Mouse (Mus musculus): ENCODE measurements at regions not wholly inside any gene's neighbourhood (a gene's known extent, or its start where the extent isn't known, plus 50 kb on each side); places are given as distances from the start of the nearest gene placed in this dataset.

DNA sequence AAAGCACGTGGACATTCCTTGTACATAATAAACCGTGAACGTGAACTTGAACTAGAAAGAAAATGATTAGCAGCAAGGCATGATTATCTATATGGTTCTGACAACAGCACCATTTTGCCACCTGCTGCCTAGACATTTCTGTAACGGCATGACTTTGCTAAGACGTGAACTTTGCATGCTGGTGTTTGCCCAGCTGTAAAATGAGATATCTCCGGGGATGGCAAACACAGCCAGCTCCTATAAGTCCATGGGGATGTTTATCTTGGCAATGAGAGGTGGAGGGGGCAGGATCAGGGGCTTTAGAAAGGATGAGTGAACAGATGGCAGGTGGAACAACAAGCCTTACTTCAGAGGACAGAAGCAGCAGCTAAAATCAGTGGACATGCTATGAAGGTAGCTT is 522.9 kb upstream of the Castor2 start:
- Histone ChIP-seq H3K36me3 (no peaks in the 10 kb centered on the region), H3K4me3 (no peak overlapping the region), H3K9ac (no peak overlapping the region), H3K4me1 (no peaks in the 10 kb centered on the region), H3K27me3 (replicated peaks) (no peaks in the 10 kb centered on the region), H3K4me2 (no peak overlapping the region), H3K9me3 (replicated peaks) (peaks cover 4% of the 10 kb centered on the region; the same call in 1 of the 2 replicates), H3K27ac (no peak overlapping the region)
- ATAC-seq: no peak
- WGBS (ENCODE audit: insufficient replicate concordance): 66% methylated on average over 6 of the region's 6 CpGs

- H3K36me3 ChIP-seq: no peaks in the 10 kb centered on the region
- no peaks in the 10 kb centered on the region for H3K27me3 ChIP-seq (replicated peaks)
- no peaks in the 10 kb centered on the region; the same call in 1 of the 2 replicates for H3K9me3 ChIP-seq (replicated peaks)
- ATAC-seq: no peak
- WGBS (ENCODE audit: insufficient replicate concordance): 57% methylated on average over 2 of the region's 2 CpGs
- H3K4me3 ChIP-seq: no peak overlapping the region
- H3K4me2 ChIP-seq: no peak overlapping the region
- H3K27ac ChIP-seq: no peak overlapping the region
- no peak overlapping the region for H3K9ac ChIP-seq
- H3K4me1 ChIP-seq: no peaks in the 10 kb centered on the region
These were observed 530.4 kb upstream of the Castor2 start for GRCm38 (mm10) chr5:133569096-133569495.

- H3K4me2 ChIP-seq: no peak overlapping the region
- no peak overlapping the region for H3K27ac ChIP-seq
- H3K4me1 ChIP-seq: no peaks in the 10 kb centered on the region
- H3K27me3 ChIP-seq (replicated peaks): no peaks in the 10 kb centered on the region
- WGBS (ENCODE audit: insufficient replicate concordance): 50% methylated on average over 4 of the region's 4 CpGs
- no peak overlapping the region for H3K4me3 ChIP-seq
- H3K9me3 ChIP-seq (replicated peaks): no peaks in the 10 kb centered on the region; the same call in 1 of the 2 replicates
- H3K36me3 ChIP-seq: no peaks in the 10 kb centered on the region
- H3K9ac ChIP-seq: no peak overlapping the region
- ATAC-seq: no peak
These were observed 533.0 kb upstream of the Castor2 start for GRCm38 (mm10) chr5:133566506-133566905.

GRCm38 (mm10) chr5:133550657-133551056 is 548.9 kb upstream of the Castor2 start:
- no peak for ATAC-seq
- Histone ChIP-seq H3K9me3 (replicated peaks) (peaks cover 6% of the 10 kb centered on the region; the same call in 1 of the 2 replicates), H3K36me3 (no peaks in the 10 kb centered on the region), H3K4me2 (no peak overlapping the region), H3K27me3 (replicated peaks) (no peaks in the 10 kb centered on the region), H3K4me3 (no peak overlapping the region), H3K4me1 (no peaks in the 10 kb centered on the region), H3K9ac (no peak overlapping the region), H3K27ac (no peak overlapping the region)
- 71% methylated on average over 7 of the region's 7 CpGs for WGBS (ENCODE audit: insufficient replicate concordance)

GRCm38 (mm10) chr5:133542217-133542616 is 557.3 kb upstream of the Castor2 start:
- no peak overlapping the region for H3K9ac ChIP-seq
- H3K9me3 ChIP-seq (replicated peaks): peaks cover 6% of the 10 kb centered on the region; the same call in 1 of the 2 replicates
- no peak overlapping the region for H3K4me3 ChIP-seq
- no peak for ATAC-seq
- H3K36me3 ChIP-seq: no peaks in the 10 kb centered on the region
- no peaks in the 10 kb centered on the region for H3K4me1 ChIP-seq
- H3K27me3 ChIP-seq (replicated peaks): no peaks in the 10 kb centered on the region
- no peak overlapping the region for H3K27ac ChIP-seq
- H3K4me2 ChIP-seq: no peak overlapping the region

DNA sequence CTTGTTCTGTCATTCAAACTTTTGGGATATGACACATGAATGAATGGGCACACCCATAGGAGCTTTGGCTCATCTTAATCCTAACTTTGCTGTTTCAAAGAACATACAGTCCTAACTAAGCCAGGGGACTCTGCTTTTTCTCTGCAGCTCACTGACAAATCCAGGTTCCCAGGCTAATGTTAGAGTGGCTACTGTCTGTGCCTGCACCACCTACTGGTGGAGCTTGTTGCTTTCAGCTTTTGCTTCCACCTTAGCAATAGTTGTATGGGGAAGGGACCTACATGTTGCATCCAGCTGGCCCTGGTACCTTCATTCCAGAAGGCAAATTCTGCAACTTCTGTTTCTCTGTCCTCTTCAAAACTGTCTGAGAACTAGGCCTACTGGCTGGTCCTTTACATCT is 566.8 kb upstream of the Castor2 start:
- H3K27me3 ChIP-seq (replicated peaks): no peaks in the 10 kb centered on the region
- H3K27ac ChIP-seq: no peak overlapping the region

DNA sequence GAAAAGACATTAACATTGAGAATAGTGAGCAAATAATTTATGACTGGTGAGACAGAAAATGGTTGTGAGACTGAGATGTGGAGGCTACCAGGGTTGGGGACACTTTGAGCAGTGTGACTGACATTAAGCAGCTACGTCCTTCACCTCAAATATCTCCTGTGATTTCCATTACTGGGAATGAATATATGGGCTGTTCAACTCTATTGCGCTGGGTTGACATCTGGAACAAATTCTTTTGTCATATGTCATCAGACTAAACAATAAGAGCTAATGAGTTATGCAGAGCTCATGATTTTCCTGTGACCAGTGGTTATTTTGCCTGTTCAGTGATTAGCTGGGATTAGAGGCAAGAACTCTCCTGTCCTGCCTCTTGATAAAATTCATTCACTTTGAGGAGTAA is 593.9 kb upstream of the Castor2 start:
- H3K27me3 ChIP-seq (replicated peaks): no peaks in the 10 kb centered on the region
- no peaks in the 10 kb centered on the region for H3K9me3 ChIP-seq (replicated peaks)
- no peaks in the 10 kb centered on the region for H3K36me3 ChIP-seq
- H3K4me1 ChIP-seq: no peaks in the 10 kb centered on the region
- WGBS (ENCODE audit: insufficient replicate concordance): 51% methylated on average over 2 of the region's 2 CpGs
- ATAC-seq: no peak
- H3K9ac ChIP-seq: no peak overlapping the region
- no peak overlapping the region for H3K4me2 ChIP-seq
- H3K27ac ChIP-seq: no peak overlapping the region
- H3K4me3 ChIP-seq: no peak overlapping the region

More for the DNA sequence above, 566.8 kb upstream of the Castor2 start:
- Histone ChIP-seq H3K9ac (no peak overlapping the region), H3K36me3 (no peaks in the 10 kb centered on the region), H3K4me3 (no peak overlapping the region), H3K9me3 (replicated peaks) (no peaks in the 10 kb centered on the region), H3K4me2 (no peak overlapping the region), H3K4me1 (no peaks in the 10 kb centered on the region)
- ATAC-seq: no peak

DNA sequence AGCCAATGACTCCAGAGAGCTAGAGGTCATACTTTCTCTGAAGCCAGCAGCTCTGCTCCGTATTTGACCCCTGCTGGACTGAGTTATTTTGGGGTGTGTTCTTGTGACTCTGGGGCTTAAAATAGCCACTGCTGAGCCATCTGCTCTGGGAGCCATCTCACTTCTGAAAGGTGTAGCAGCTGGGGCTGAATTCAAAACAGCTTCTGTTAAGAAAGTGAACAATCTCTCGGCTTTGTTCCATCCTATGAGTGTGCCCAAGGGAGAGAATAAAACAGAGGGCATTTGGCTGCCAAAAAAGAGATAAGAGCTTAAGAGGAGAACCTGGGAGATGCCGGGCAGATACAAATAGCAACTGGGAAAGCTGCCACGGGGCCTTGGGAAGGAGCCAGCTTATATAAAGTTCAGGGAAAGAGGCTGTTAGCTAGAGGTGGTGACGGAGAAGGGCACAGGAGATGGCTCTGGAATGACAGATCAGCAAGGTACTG is 611.7 kb upstream of the Castor2 start:
- no peak for ATAC-seq
- H3K9ac ChIP-seq: no peak overlapping the region
- no peak overlapping the region for H3K4me3 ChIP-seq
- H3K4me1 ChIP-seq: no peaks in the 10 kb centered on the region
- no peak overlapping the region for H3K27ac ChIP-seq
- WGBS (ENCODE audit: insufficient replicate concordance): 33% methylated on average over 5 of the region's 5 CpGs
- H3K4me2 ChIP-seq: no peak overlapping the region
- H3K27me3 ChIP-seq (replicated peaks): no peaks in the 10 kb centered on the region
- H3K9me3 ChIP-seq (replicated peaks): no peaks in the 10 kb centered on the region; the same call in 1 of the 2 replicates
- H3K36me3 ChIP-seq: no peaks in the 10 kb centered on the region

- Histone ChIP-seq H3K4me1 (no peaks in the 10 kb centered on the region), H3K4me3 (no peak overlapping the region), H3K9me3 (replicated peaks) (no peaks in the 10 kb centered on the region), H3K9ac (no peak overlapping the region), H3K27ac (no peak overlapping the region), H3K4me2 (no peak overlapping the region), H3K27me3 (replicated peaks) (no peaks in the 10 kb centered on the region), H3K36me3 (no peaks in the 10 kb centered on the region)
- 67% methylated on average over 14 of the region's 14 CpGs for WGBS (ENCODE audit: insufficient replicate concordance)
- no peak for ATAC-seq
These were observed 617.0 kb upstream of the Castor2 start for GRCm38 (mm10) chr5:133482291-133483086.

- 69% methylated on average over 6 of the region's 6 CpGs for WGBS (ENCODE audit: insufficient replicate concordance)
- Histone ChIP-seq H3K27me3 (replicated peaks) (no peaks in the 10 kb centered on the region), H3K4me2 (no peak overlapping the region), H3K36me3 (no peaks in the 10 kb centered on the region), H3K4me1 (no peaks in the 10 kb centered on the region), H3K9me3 (replicated peaks) (no peaks in the 10 kb centered on the region), H3K4me3 (no peak overlapping the region), H3K27ac (no peak overlapping the region), H3K9ac (no peak overlapping the region)
- ATAC-seq: no peak
These were observed 620.3 kb upstream of the Castor2 start for GRCm38 (mm10) chr5:133479205-133479604.

GRCm38 (mm10) chr5:133453349-133454049 is 646.0 kb upstream of the Castor2 start:
- Histone ChIP-seq H3K27me3 (replicated peaks) (no peaks in the 10 kb centered on the region), H3K9ac (no peak overlapping the region), H3K4me3 (no peak overlapping the region), H3K4me2 (no peak overlapping the region), H3K36me3 (no peaks in the 10 kb centered on the region), H3K27ac (no peak overlapping the region), H3K9me3 (replicated peaks) (peaks cover 6% of the 10 kb centered on the region; the same call in 1 of the 2 replicates), H3K4me1 (no peaks in the 10 kb centered on the region)
- no peak for ATAC-seq
- WGBS (ENCODE audit: insufficient replicate concordance): 59% methylated on average over 7 of the region's 7 CpGs

DNA sequence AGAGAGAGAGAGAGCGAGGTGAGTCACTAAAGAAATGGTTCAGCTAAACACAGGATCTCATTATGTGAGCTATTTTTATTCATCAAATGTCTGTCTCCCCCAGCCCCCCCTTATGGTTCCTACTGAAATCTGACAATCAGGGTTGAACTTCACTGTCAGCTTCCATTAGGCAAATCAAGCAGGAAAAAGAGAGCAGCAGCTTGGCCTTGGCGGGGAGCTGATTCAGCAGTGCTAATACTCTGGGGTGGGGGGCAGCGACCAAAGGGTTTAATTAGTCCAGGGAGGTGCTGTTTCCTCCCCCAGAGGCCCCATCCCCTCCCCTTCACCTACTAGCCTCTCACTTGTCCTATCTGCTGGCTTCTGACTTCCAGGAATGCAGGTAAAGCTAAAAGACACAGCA is 649.6 kb upstream of the Castor2 start:
- Histone ChIP-seq H3K27me3 (replicated peaks) (no peaks in the 10 kb centered on the region), H3K4me2 (no peak overlapping the region), H3K9ac (no peak overlapping the region), H3K9me3 (replicated peaks) (peaks cover 8% of the 10 kb centered on the region; the same call in 1 of the 2 replicates), H3K4me3 (no peak overlapping the region), H3K36me3 (no peaks in the 10 kb centered on the region), H3K27ac (no peak overlapping the region), H3K4me1 (no peaks in the 10 kb centered on the region)
- 37% methylated on average over 3 of the region's 3 CpGs for WGBS (ENCODE audit: insufficient replicate concordance)
- no peak for ATAC-seq

Data from liver, embryonic 12.5 days (tissue).